Mouse (Mus musculus): ENCODE results near the gene Psg23.

- no peak for TF ChIP-seq USF1 (IDR thresholded peaks at IDR 0.05; ENCODE audit: low read depth, low read length)
- TF ChIP-seq MEF2A (IDR thresholded peaks at IDR 0.05; ENCODE audit: borderline replicate concordance, low read depth, low read length) = no peak
- TF ChIP-seq ZKSCAN1 (IDR thresholded peaks at IDR 0.05; ENCODE audit: borderline replicate concordance, low read depth, low read length) = no peak
- TF ChIP-seq CTCF (conservative IDR thresholded peaks at IDR 0.05 in 1 of 2, IDR thresholded peaks at IDR 0.05 in 1 of 2; ENCODE audit: low read depth in 2 of 2, low read length in 2 of 2) = no peak
- no peak for TF ChIP-seq SMC3 (IDR thresholded peaks at IDR 0.05; ENCODE audit: low read depth, low read length)
- TF ChIP-seq E2F4 (IDR thresholded peaks at IDR 0.05; ENCODE audit: insufficient replicate concordance, low read depth, low read length) = no peak
- TF ChIP-seq SIN3A (IDR thresholded peaks at IDR 0.05; ENCODE audit: low read length) = no peak
- TF ChIP-seq USF2 (conservative IDR thresholded peaks at IDR 0.05; ENCODE audit: low read depth, low read length) = no peak
- no peak for TF ChIP-seq ZC3H11A (IDR thresholded peaks at IDR 0.05; ENCODE audit: low read depth, low read length)
- no peak for TF ChIP-seq TCF12 (IDR thresholded peaks at IDR 0.05; ENCODE audit: low read depth, low read length)
- no peak for TF ChIP-seq PAX5 (IDR thresholded peaks at IDR 0.05; ENCODE audit: low read length)
- no peak for TF ChIP-seq POLR2AphosphoS2 (IDR thresholded peaks at IDR 0.05; ENCODE audit: low read depth, low read length)
- no peak for TF ChIP-seq ETS1 (conservative IDR thresholded peaks at IDR 0.05; ENCODE audit: low read depth, low read length)
- TF ChIP-seq BHLHE40 (IDR thresholded peaks at IDR 0.05; ENCODE audit: low read depth, low read length) = no peak
These were observed 49.1 kb downstream of the Psg23 start, which contains the start of gene Psg27 for GRCm38 (mm10) chr7:18567205-18567604.

Data from CH12.LX (cell line).